Mouse (Mus musculus): ENCODE results near the gene Adamts12. TPM values are rescaled to one million over a fixed set of nuclear protein-coding genes. Genes with fewer than 3 reads are reported as not detected.

Gene Adamts12
- total RNA-seq (2021) = 10 to 100 TPM; 23.2 to 24.0 TPM

GRCm38 (mm10) chr15:11064558-11065411 lies at the start of gene Adamts12:
Gene Adamts12, plus strand, starts transcription at chr15:11064790.
- intact Hi-C loops (cut with DNase I) = no loop called here
- DNase-seq = peak; percentile 83 to 87

GRCm38 (mm10) chr15:11014931-11015330 lies 49.7 kb upstream of the Adamts12 start:
- DNase-seq = no peak
- intact Hi-C loops (cut with DNase I) = no loop called here

- intact Hi-C loops (cut with DNase I) = no loop called here
- no peak for DNase-seq
These were observed 37.6 kb upstream of the Adamts12 start for GRCm38 (mm10) chr15:11026801-11027561.

GRCm38 (mm10) chr15:11030188-11030587 lies 34.4 kb upstream of the Adamts12 start:
- intact Hi-C loops (cut with DNase I) = no loop called here

GRCm38 (mm10) chr15:11035947-11036474 lies 28.6 kb upstream of the Adamts12 start:
- intact Hi-C loops (cut with DNase I) = loop anchor here (2.0 kb wide), 1 partner anchor 115 kb away; no protein-coding TSS in a partner anchor
- peak in 1 of 2 experiments; percentile 10 for DNase-seq

More at GRCm38 (mm10) chr15:11030188-11030587, 34.4 kb upstream of the Adamts12 start:
- DNase-seq = no peak

GRCm38 (mm10) chr15:11036535-11037375 lies 27.8 kb upstream of the Adamts12 start:
- peak in 1 of 2 experiments; percentile 9 for DNase-seq
- intact Hi-C loops (cut with DNase I) = loop anchor here (2.0 kb wide), 1 partner anchor 116 kb away; no protein-coding TSS in a partner anchor

- no peak for DNase-seq
- intact Hi-C loops (cut with DNase I) = loop anchor here (2.0 kb wide), 1 partner anchor 117 kb away; no protein-coding TSS in a partner anchor
These were observed 27.3 kb upstream of the Adamts12 start for GRCm38 (mm10) chr15:11037376-11037695.

- peak in 1 of 2 experiments; percentile 18 for DNase-seq
- intact Hi-C loops (cut with DNase I) = loop anchor here (1.0 to 2.0 kb wide), 3 partner anchors 117 to 343 kb away; no protein-coding TSS in a partner anchor
These were observed 26.9 kb upstream of the Adamts12 start, which contains the start of gene Rxfp3 for GRCm38 (mm10) chr15:11037711-11038110. Gene Rxfp3, minus strand, starts transcription at chr15:11037991.

- DNase-seq = peak; percentile 47 to 79
- intact Hi-C loops (cut with DNase I) = loop anchor here (1.0 kb wide), 2 partner anchors 282 to 342 kb away; no protein-coding TSS in a partner anchor
These were observed 26.1 kb upstream of the Adamts12 start for GRCm38 (mm10) chr15:11038476-11038875.

- intact Hi-C loops (cut with DNase I) = no loop called here
- DNase-seq = no peak
These were observed 24.5 kb upstream of the Adamts12 start for GRCm38 (mm10) chr15:11040067-11040466.

GRCm38 (mm10) chr15:11041229-11041628 lies 23.4 kb upstream of the Adamts12 start:
- intact Hi-C loops (cut with DNase I) = no loop called here
- no peak for DNase-seq

- DNase-seq = no peak
- intact Hi-C loops (cut with DNase I) = no loop called here
These were observed 21.8 kb upstream of the Adamts12 start for GRCm38 (mm10) chr15:11042828-11043227.

- intact Hi-C loops (cut with DNase I) = no loop called here
- no peak for DNase-seq
These were observed 10.7 kb upstream of the Adamts12 start for GRCm38 (mm10) chr15:11053678-11054439.

GRCm38 (mm10) chr15:11054440-11055080 lies 10.0 kb upstream of the Adamts12 start:
- intact Hi-C loops (cut with DNase I) = no loop called here

GRCm38 (mm10) chr15:11062903-11063302 lies 1.7 kb upstream of the Adamts12 start:
- DNase-seq = no peak
- intact Hi-C loops (cut with DNase I) = no loop called here

More at GRCm38 (mm10) chr15:11054440-11055080, 10.0 kb upstream of the Adamts12 start:
- DNase-seq = no peak

- peak in 1 of 2 experiments; percentile 46 for DNase-seq
- intact Hi-C loops (cut with DNase I) = no loop called here
These were observed 431 bp upstream of the Adamts12 start for GRCm38 (mm10) chr15:11064160-11064557.

- intact Hi-C loops (cut with DNase I) = no loop called here
- peak in 1 of 2 experiments; percentile 24 for DNase-seq
These were observed 1.1 kb downstream of the Adamts12 start for GRCm38 (mm10) chr15:11065528-11066171.

GRCm38 (mm10) chr15:11066299-11066698 lies 1.7 kb downstream of the Adamts12 start:
- intact Hi-C loops (cut with DNase I) = no loop called here
- DNase-seq = no peak
